Comparison of ENCODE assay signal across 9 mouse cellular contexts in genomic region chr5:143669393-143669792, GRCm38 (mm10). TPM values are rescaled to one million over a fixed set of nuclear protein-coding genes. Genes with fewer than 3 reads are reported as not detected.
A peak's percentile ranks its signal among the peaks of the same experiment; 100 is the strongest.
DNase-seq lines count a peak whose midpoint lies in the region; ATAC-seq and TF ChIP-seq lines count a peak whose summit lies in the region.
"Had no signal": no experiment of that assay in that cellular context is flagged by ENCODE, and none has a peak within 500 bp of the region (broad histone marks: within the 10 kb centered on the region; RNA-seq: fewer than 3 reads in every experiment).

No protein-coding gene starts in this region.

- H3K27ac ChIP-seq in kidney, postnatal 0 days, result peak overlapping the region; percentile 50; the same call in 1 of the 2 replicates
- H3K27ac ChIP-seq in MEL (ENCODE audit: control insufficient read depth, low read depth, low read length), result no peak overlapping the region
- no peak overlapping the region for H3K27ac ChIP-seq in bone marrow, adult 2 months (ENCODE audit: control insufficient read depth, insufficient read depth, low read depth, low read length, poor library complexity)
- no peak overlapping the region for H3K27ac ChIP-seq in liver, embryonic 11.5 days (ENCODE audit: low read depth, low read length)
- no peak overlapping the region for H3K27ac ChIP-seq in forebrain, embryonic 15.5 days (replicated peaks)
- H3K27ac ChIP-seq: forebrain, embryonic 10.5 days had no signal

- TF ChIP-seq POLR2A in MEL (IDR thresholded peaks at IDR 0.05; ENCODE audit: control insufficient read depth in 1 of 2, insufficient read depth in 1 of 2, low read depth in 1 of 2, low read length in 2 of 2, poor library complexity in 1 of 2), result no peak
- TF ChIP-seq POLR2A in bone marrow, adult 2 months (IDR thresholded peaks at IDR 0.05; ENCODE audit: borderline replicate concordance, control insufficient read depth, low read depth, low read length), result no peak

- peak; percentile 50; the same call in 1 of the 2 replicates for TF ChIP-seq CTCF in kidney, postnatal 0 days (IDR thresholded peaks at IDR 0.05; ENCODE audit: low read depth)
- no peak; a peak in 1 of 6 replicates for TF ChIP-seq CTCF in MEL (IDR thresholded peaks at IDR 0.05 in 2 of 3, conservative IDR thresholded peaks at IDR 0.05 in 1 of 3; ENCODE audit: control insufficient read depth in 1 of 3, insufficient read depth in 1 of 3, low read depth in 2 of 3, low read length in 3 of 3, poor library complexity in 1 of 3, severe bottlenecking in 1 of 3)
- peak; percentile 14; the same call in 1 of the 2 replicates for TF ChIP-seq CTCF in bone marrow, adult 2 months (IDR thresholded peaks at IDR 0.05; ENCODE audit: control insufficient read depth, insufficient read depth, low read length)

- peaks cover 18% of the 10 kb centered on the region for H3K4me1 ChIP-seq in kidney, postnatal 0 days (replicated peaks; ENCODE audit: insufficient read depth, low read length)
- peaks cover 9 to 19% of the 10 kb centered on the region in 2 experiments; a peak in 3 of 4 replicates for H3K4me1 ChIP-seq in MEL (ENCODE audit: control insufficient read depth in 1 of 2, insufficient read depth in 2 of 2, low read length in 2 of 2)
- H3K4me1 ChIP-seq in bone marrow, adult 2 months (ENCODE audit: control insufficient read depth, insufficient read depth, low read length), result no peaks in the 10 kb centered on the region; the same call in 1 of the 2 replicates
- H3K4me1 ChIP-seq in liver, embryonic 11.5 days (replicated peaks; ENCODE audit: control insufficient read depth, insufficient read depth, low read length), result peaks cover 33% of the 10 kb centered on the region
- H3K4me1 ChIP-seq in forebrain, embryonic 15.5 days, result no peaks in the 10 kb centered on the region; the same call in 1 of the 2 replicates

- no peaks in the 10 kb centered on the region for H3K36me3 ChIP-seq in kidney, postnatal 0 days (ENCODE audit: insufficient read depth, low read length)
- peaks cover 0 to 9% of the 10 kb centered on the region in 2 experiments; a peak in 2 of 4 replicates for H3K36me3 ChIP-seq in MEL (ENCODE audit: control insufficient read depth in 1 of 2, insufficient read depth in 2 of 2, low read length in 2 of 2)
- no peaks in the 10 kb centered on the region for H3K36me3 ChIP-seq in liver, embryonic 11.5 days (ENCODE audit: control insufficient read depth, insufficient read depth, low read length)
- no peaks in the 10 kb centered on the region for H3K36me3 ChIP-seq in forebrain, embryonic 15.5 days
- H3K36me3 ChIP-seq: forebrain, embryonic 10.5 days had no signal

- no peak overlapping the region for H3K9ac ChIP-seq in kidney, postnatal 0 days (ENCODE audit: low read depth, low read length)
- no peak overlapping the region for H3K9ac ChIP-seq in MEL (ENCODE audit: control insufficient read depth, low read depth, low read length, poor library complexity, severe bottlenecking)
- H3K9ac ChIP-seq in liver, embryonic 11.5 days (ENCODE audit: low read depth, low read length), result no peak overlapping the region
- no peak overlapping the region for H3K9ac ChIP-seq in forebrain, embryonic 15.5 days (replicated peaks)

- TF ChIP-seq EP300 in MEL (IDR thresholded peaks at IDR 0.05; ENCODE audit: low read depth in 1 of 2, low read length in 2 of 2), result no peak

- DNase-seq in kidney, postnatal 0 days (ENCODE audit: low spot score), result no peak
- DNase-seq in kidney, postnatal 14 days, result no peak
- no peak for DNase-seq in MEL (ENCODE audit: low read depth, low spot score)
- DNase-seq in liver, embryonic 11.5 days (ENCODE audit: low spot score), result no peak
- DNase-seq in cerebellum, postnatal 10 days, result no peak
- no peak for DNase-seq in thymus, postnatal 36 days

- 40% methylated on average over 2 of the region's 2 CpGs for WGBS in kidney, postnatal 0 days
- WGBS in bone marrow, adult 2 months, result 44% methylated on average over 2 of the region's 2 CpGs
- 47% methylated on average over 2 of the region's 2 CpGs for WGBS in liver, embryonic 11.5 days
- WGBS in forebrain, embryonic 15.5 days, result 49% methylated on average over 2 of the region's 2 CpGs

- peaks cover under 1% of the 10 kb centered on the region; the same call in 1 of the 2 replicates for H3K79me2 ChIP-seq in MEL (ENCODE audit: control insufficient read depth, insufficient read depth, low read length, poor library complexity)

- no peak; the same call in 1 of the 2 replicates for TF ChIP-seq RAD21 in MEL (IDR thresholded peaks at IDR 0.05; ENCODE audit: low read depth, low read length)

- H3K9me3 ChIP-seq in kidney, postnatal 0 days (replicated peaks; ENCODE audit: low read length), result no peaks in the 10 kb centered on the region
- no peaks in the 10 kb centered on the region for H3K9me3 ChIP-seq in MEL (replicated peaks; ENCODE audit: insufficient read depth, low read length)
- no peaks in the 10 kb centered on the region for H3K9me3 ChIP-seq in liver, embryonic 11.5 days (ENCODE audit: control insufficient read depth, low read length)
- H3K9me3 ChIP-seq in forebrain, embryonic 15.5 days, result no peaks in the 10 kb centered on the region
- H3K9me3 ChIP-seq: forebrain, embryonic 10.5 days had no signal

- no peak overlapping the region for H3K4me2 ChIP-seq in kidney, postnatal 0 days (ENCODE audit: low read length)
- no peak overlapping the region for H3K4me2 ChIP-seq in liver, embryonic 11.5 days
- no peak overlapping the region for H3K4me2 ChIP-seq in forebrain, embryonic 15.5 days (replicated peaks)

- ATAC-seq in kidney, postnatal 0 days (replicated peaks; ENCODE audit: low FRiP score, low read depth), result no peak
- 0 out of 2 replicates have a peak, but pooled peaks have one; percentile 30 for ATAC-seq in liver, embryonic 11.5 days (replicated peaks; ENCODE audit: low FRiP score)
- ATAC-seq in forebrain, embryonic 15.5 days (replicated peaks), result no peak

- no peak overlapping the region for H3K4me3 ChIP-seq in kidney, postnatal 0 days (replicated peaks; ENCODE audit: low read depth, low read length)
- no peak overlapping the region for H3K4me3 ChIP-seq in MEL (ENCODE audit: control insufficient read depth in 1 of 2, insufficient read depth in 1 of 2, low read depth in 2 of 2, low read length in 2 of 2)
- no peak overlapping the region for H3K4me3 ChIP-seq in bone marrow, adult 2 months (replicated peaks; ENCODE audit: control insufficient read depth, low read depth, low read length)
- H3K4me3 ChIP-seq in liver, embryonic 11.5 days (ENCODE audit: low read depth, low read length), result no peak overlapping the region
- H3K4me3 ChIP-seq in forebrain, embryonic 15.5 days, result no peak overlapping the region
- H3K4me3 ChIP-seq: forebrain, embryonic 10.5 days had no signal

- H3K27me3 ChIP-seq in kidney, postnatal 0 days (ENCODE audit: insufficient read depth, low read length), result no peaks in the 10 kb centered on the region
- H3K27me3 ChIP-seq in MEL (ENCODE audit: control insufficient read depth in 1 of 2, insufficient read depth in 2 of 2, low read length in 2 of 2), result no peaks in the 10 kb centered on the region
- H3K27me3 ChIP-seq in liver, embryonic 11.5 days (replicated peaks; ENCODE audit: control insufficient read depth, insufficient read depth, low read length), result no peaks in the 10 kb centered on the region
- no peaks in the 10 kb centered on the region for H3K27me3 ChIP-seq in forebrain, embryonic 15.5 days

TF ChIP-seq in MEL, 35 proteins besides CTCF, POLR2A, EP300 and RAD21:
- no peak for TF ChIP-seq JUND (IDR thresholded peaks at IDR 0.05; ENCODE audit: low read depth, low read length)
- no peak for TF ChIP-seq TCF12 (IDR thresholded peaks at IDR 0.05; ENCODE audit: low read depth, low read length)
- peak; percentile 20; the same call in 1 of the 2 replicates for TF ChIP-seq SMC3 (IDR thresholded peaks at IDR 0.05; ENCODE audit: low read depth, low read length)

RNA-seq across cellular contexts. Expression of gene Cyth3, which starts 47.1 kb away (rescaled TPM):
- 74.3 and 76.7 TPM in 2 replicates for polyA plus RNA-seq in kidney, postnatal 0 days (2015; fragmentation: Nextera tagmentation; extraction: Ambion mirVana)
- total RNA-seq in MEL (2012; rRNA removed), result 32.8 and 41.1 TPM in 2 replicates
- polyA plus RNA-seq in MEL (2012; ENCODE audit: insufficient read depth in 1 of 2, insufficient read length in 2 of 2, low read depth in 1 of 2, low replicate concordance in 2 of 2, missing spikeins in 1 of 2), result 10 to 100 TPM in 1 of 2 experiments, not detected in 1; 44.9 TPM
- 19.7 and 20.4 TPM in 2 replicates for polyA plus RNA-seq in bone marrow, adult 2 months (2011; ENCODE audit: insufficient read depth, insufficient read length, low replicate concordance, missing spikeins)
- polyA plus RNA-seq in liver, embryonic 11.5 days (2014; fragmentation: Nextera tagmentation; extraction: Ambion mirVana), result 62.8 and 64.5 TPM in 2 replicates
- polyA plus RNA-seq in forebrain, embryonic 15.5 days (2015; fragmentation: Nextera tagmentation; extraction: Ambion mirVana), result 38.4 and 42.6 TPM in 2 replicates

Comparison
In these comparisons a context has a peak if more than half of its experiments do, and no peak if none do; other contexts are left out.
1. CTCF ChIP-seq: peak in kidney, postnatal 0 days (single experiment) and bone marrow, adult 2 months (single experiment); none in MEL (0 of 3).